Mouse (Mus musculus): ENCODE results near the gene Zbtb2. TPM values are rescaled to one million over a fixed set of nuclear protein-coding genes. Genes with fewer than 3 reads are reported as not detected.

Zbtb2 gene
- polyA plus RNA-seq, 1 experiment from 2014 or later, result 4.0 TPM

DNA sequence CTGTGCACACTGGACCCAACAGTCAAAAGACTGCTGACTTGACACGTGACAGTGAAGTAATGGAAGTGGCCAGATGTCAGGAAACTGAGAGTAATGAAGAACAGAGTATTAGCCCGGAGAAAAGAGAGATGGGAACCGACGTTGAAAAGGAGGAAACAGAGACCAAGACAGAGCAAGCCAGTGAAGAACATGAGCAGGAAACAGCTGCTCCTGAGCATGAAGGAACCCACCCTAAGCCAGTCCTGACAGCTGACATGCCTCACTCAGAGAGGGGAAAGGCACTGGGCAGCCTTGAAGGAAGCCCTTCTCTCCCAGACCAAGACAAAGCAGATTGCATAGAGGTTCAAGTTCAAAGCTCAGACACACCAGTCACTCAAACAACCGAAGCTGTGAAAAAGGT is 31.3 kb downstream of the Zbtb2 start:
- ATAC-seq (ENCODE audit: insufficient read depth), result no peak
- Histone ChIP-seq H3K4me2 (no peak overlapping the region), H3K36me3 (replicated peaks) (0 out of 2 replicates have a peak, but pooled peaks cover 3% of the 10 kb centered on the region), H3K9me3 (replicated peaks) (no peaks in the 10 kb centered on the region), H3K9ac (no peak overlapping the region), H3K4me3 (replicated peaks) (no peak overlapping the region), H3K27ac (replicated peaks) (no peak overlapping the region), H3K4me1 (replicated peaks) (no peaks in the 10 kb centered on the region), H3K27me3 (no peaks in the 10 kb centered on the region)
- 19% methylated on average over 5 of the region's 5 CpGs for WGBS (ENCODE audit: insufficient replicate concordance)

DNA sequence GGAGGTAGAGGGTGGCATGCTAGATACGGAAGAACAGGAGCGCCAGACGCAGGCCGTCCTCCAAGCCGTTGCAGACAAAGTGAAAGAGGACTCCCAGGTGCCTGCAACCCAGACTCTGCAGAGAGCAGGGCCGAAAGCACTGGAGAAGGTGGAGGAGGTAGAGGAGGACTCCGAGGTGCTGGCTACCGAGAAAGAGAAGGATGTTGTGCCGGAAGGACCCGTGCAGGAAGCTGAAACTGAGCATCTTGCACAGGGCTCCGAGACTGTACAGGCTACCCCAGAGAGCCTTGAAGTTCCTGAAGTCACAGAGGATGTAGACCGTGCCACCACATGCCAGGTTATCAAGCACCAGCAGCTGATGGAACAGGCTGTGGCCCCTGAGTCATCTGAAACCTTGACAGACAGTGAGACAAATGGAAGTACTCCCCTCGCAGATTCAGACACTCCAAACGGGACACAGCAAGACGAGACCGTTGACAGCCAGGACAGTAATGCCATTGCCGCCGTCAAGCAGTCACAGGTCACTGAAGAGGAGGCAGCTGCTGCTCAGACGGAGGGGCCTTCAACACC is 31.9 kb downstream of the Zbtb2 start:
- Histone ChIP-seq H3K9me3 (replicated peaks) (no peaks in the 10 kb centered on the region), H3K27me3 (no peaks in the 10 kb centered on the region), H3K4me3 (replicated peaks) (no peak overlapping the region), H3K27ac (replicated peaks) (no peak overlapping the region), H3K4me2 (no peak overlapping the region), H3K9ac (no peak overlapping the region), H3K36me3 (replicated peaks) (0 out of 2 replicates have a peak, but pooled peaks cover 3% of the 10 kb centered on the region), H3K4me1 (replicated peaks) (no peaks in the 10 kb centered on the region)
- WGBS (ENCODE audit: insufficient replicate concordance), result 63% methylated on average over 19 of the region's 19 CpGs
- ATAC-seq (ENCODE audit: insufficient read depth), result no peak

DNA sequence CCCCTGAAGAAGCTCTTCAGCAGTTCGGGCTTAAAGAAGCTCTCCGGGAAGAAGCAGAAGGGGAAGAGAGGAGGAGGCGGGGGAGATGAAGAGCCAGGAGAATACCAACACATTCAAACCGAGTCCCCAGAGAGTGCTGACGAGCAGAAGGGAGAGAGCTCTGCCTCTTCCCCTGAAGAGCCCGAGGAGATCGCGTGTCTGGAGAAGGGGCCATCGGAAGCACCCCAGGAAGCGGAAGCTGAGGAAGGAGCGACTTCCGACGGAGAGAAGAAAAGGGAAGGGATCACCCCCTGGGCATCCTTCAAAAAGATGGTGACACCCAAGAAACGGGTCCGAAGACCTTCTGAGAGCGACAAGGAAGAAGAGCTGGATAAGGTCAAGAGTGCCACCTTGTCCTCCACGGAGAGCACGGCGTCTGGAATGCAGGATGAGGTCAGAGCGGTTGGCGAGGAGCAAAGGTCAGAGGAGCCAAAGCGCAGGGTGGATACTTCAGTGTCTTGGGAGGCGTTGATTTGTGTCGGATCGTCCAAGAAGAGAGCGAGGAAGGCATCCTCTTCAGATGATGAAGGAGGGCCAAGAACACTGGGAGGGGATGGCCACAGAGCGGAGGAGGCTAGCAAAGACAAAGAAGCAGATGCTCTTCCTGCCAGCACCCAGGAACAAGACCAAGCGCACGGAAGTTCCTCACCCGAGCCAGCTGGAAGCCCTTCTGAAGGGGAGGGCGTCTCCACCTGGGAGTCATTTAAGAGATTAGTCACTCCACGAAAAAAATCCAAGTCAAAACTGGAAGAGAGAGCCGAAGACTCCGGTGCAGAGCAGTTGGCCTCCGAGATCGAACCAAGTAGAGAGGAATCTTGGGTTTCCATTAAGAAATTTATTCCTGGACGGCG is 33.3 kb downstream of the Zbtb2 start:
- H3K27me3 ChIP-seq, result no peaks in the 10 kb centered on the region
- no peak overlapping the region for H3K4me2 ChIP-seq
- H3K36me3 ChIP-seq (replicated peaks), result 0 out of 2 replicates have a peak, but pooled peaks cover 3% of the 10 kb centered on the region
- no peak overlapping the region for H3K4me3 ChIP-seq (replicated peaks)
- no peaks in the 10 kb centered on the region for H3K4me1 ChIP-seq (replicated peaks)
- H3K9ac ChIP-seq, result no peak overlapping the region
- H3K27ac ChIP-seq (replicated peaks), result no peak overlapping the region
- 79% methylated on average over 38 of the region's 38 CpGs for WGBS (ENCODE audit: insufficient replicate concordance)
- no peak for ATAC-seq (ENCODE audit: insufficient read depth)
- no peaks in the 10 kb centered on the region for H3K9me3 ChIP-seq (replicated peaks)

DNA sequence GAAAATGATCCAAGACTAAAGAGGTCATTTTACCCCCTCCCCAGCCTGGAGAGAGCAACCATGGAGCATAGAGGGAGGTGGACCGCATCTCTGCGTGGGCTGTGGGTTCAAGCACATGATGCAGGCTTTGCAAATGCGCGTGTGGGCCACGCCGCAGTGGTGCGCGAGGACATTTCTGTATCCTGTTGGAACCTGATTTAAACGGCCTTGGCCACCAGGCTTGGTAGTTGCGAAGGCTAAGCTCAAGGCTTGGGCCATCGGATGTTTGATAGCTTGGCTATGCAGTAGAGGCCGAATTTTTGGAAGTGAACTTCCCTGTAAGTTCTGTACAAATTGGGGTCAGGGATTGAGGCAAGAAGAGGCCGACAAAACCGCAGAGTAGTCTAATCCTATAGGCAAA is 40.3 kb downstream of the Zbtb2 start:
- no peak overlapping the region for H3K9ac ChIP-seq
- WGBS (ENCODE audit: insufficient replicate concordance), result 81% methylated on average over 14 of the region's 14 CpGs
- no peaks in the 10 kb centered on the region for H3K27me3 ChIP-seq
- no peak overlapping the region for H3K27ac ChIP-seq (replicated peaks)
- H3K4me1 ChIP-seq (replicated peaks), result peaks cover 9% of the 10 kb centered on the region
- no peak overlapping the region for H3K4me2 ChIP-seq
- no peak overlapping the region for H3K4me3 ChIP-seq (replicated peaks)
- H3K36me3 ChIP-seq (replicated peaks), result no peaks in the 10 kb centered on the region
- no peaks in the 10 kb centered on the region for H3K9me3 ChIP-seq (replicated peaks)
- no peak for ATAC-seq (ENCODE audit: insufficient read depth)

DNA sequence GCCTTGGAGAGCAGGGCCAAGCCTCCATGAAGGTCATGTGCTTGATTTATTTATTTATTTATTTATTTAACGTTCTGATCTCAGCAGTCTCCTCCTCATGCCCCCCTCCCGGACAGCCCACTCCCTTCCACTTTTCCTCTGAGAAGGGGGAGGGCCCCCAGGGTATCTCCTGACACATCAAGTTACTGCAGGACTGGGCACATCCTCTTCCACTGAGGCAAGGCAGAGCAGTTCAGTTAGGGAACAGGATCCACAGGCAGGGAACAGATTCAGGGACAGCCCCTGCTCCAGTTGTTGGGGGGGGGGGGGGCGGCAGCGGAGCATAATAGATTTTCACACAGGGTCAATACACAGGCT is 40.8 kb downstream of the Zbtb2 start:
- H3K4me3 ChIP-seq (replicated peaks), result peak overlapping the region; percentile 40; the same call in 1 of the 2 replicates
- peak overlapping the region; percentile 67 for H3K4me2 ChIP-seq
- H3K36me3 ChIP-seq (replicated peaks), result no peaks in the 10 kb centered on the region
- WGBS (ENCODE audit: insufficient replicate concordance), result 55% methylated on average over 4 of the region's 4 CpGs
- ATAC-seq (ENCODE audit: insufficient read depth), result no peak
- no peak overlapping the region for H3K27ac ChIP-seq (replicated peaks)
- no peak overlapping the region for H3K9ac ChIP-seq
- no peaks in the 10 kb centered on the region for H3K9me3 ChIP-seq (replicated peaks)
- peaks cover 9% of the 10 kb centered on the region for H3K4me1 ChIP-seq (replicated peaks)
- H3K27me3 ChIP-seq, result no peaks in the 10 kb centered on the region

DNA sequence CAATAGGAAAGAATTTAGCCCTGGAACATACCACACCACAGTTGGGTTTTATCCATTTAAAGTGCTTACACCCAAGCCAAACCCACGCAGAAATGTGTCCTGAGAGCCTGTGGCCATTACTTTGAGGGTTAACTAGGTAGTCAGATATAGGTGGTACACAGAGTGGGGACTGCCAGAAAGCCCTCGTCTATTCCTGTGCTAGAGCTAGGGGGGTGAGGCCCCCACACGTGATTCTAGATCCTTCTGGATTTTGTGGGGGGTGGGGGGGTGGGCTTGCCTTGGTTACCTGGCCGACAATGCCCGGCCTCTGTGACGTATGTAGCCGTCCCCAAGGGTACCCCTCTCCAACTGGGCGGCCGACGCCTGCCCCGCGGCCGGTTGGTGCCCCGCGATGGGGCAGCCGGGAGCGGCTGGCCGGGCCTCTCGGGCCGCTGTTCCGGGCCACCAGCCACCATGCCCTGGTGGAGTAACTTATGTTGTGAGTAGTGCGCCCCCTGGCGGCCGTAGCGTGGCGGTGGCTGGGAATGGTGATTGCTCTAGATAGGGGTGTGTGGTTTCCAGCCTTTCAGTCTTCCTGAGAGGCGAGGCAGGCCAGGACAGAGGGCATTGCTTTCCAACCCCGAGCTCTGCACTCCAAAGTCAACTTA is 41.3 kb downstream of the Zbtb2 start:
- Histone ChIP-seq H3K9me3 (replicated peaks) (no peaks in the 10 kb centered on the region), H3K4me1 (replicated peaks) (peaks cover 9% of the 10 kb centered on the region), H3K4me2 (peak overlapping the region; percentile 67), H3K27ac (replicated peaks) (no peak overlapping the region), H3K27me3 (no peaks in the 10 kb centered on the region), H3K36me3 (replicated peaks) (no peaks in the 10 kb centered on the region), H3K9ac (no peak overlapping the region), H3K4me3 (replicated peaks) (peak overlapping the region; percentile 40)
- peak; percentile 74 for ATAC-seq (ENCODE audit: insufficient read depth)
- 6% methylated on average over 28 of the region's 28 CpGs for WGBS (ENCODE audit: insufficient replicate concordance)

DNA sequence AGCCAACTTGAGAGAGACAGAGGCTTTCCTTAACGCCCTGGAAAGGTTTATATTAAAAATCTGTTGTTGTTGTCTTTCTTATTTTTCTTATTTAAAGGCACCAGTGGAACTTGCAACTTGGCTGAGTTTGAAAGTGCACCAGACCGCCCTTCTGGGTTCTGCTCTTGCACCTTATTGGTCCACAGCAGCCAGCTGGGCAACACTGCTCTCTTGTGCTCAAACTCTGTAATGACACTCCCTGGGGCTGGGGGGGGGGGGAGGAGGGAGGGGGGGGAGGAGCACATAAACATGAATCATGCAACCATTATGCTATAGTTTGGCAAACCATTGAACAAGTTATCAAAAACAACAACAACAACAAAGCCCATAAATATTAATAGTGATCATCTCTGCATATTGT is 46.5 kb downstream of the Zbtb2 start:
- no peaks in the 10 kb centered on the region for H3K36me3 ChIP-seq (replicated peaks)
- H3K4me1 ChIP-seq (replicated peaks), result peaks cover 1% of the 10 kb centered on the region; the same call in 1 of the 2 replicates
- no peak overlapping the region for H3K27ac ChIP-seq (replicated peaks)
- H3K4me3 ChIP-seq (replicated peaks), result no peak overlapping the region
- WGBS (ENCODE audit: insufficient replicate concordance), result 18% methylated on average over 2 of the region's 2 CpGs
- H3K9me3 ChIP-seq (replicated peaks), result no peaks in the 10 kb centered on the region
- no peak overlapping the region for H3K9ac ChIP-seq
- no peaks in the 10 kb centered on the region for H3K27me3 ChIP-seq
- no peak overlapping the region for H3K4me2 ChIP-seq
- ATAC-seq (ENCODE audit: insufficient read depth), result no peak

DNA sequence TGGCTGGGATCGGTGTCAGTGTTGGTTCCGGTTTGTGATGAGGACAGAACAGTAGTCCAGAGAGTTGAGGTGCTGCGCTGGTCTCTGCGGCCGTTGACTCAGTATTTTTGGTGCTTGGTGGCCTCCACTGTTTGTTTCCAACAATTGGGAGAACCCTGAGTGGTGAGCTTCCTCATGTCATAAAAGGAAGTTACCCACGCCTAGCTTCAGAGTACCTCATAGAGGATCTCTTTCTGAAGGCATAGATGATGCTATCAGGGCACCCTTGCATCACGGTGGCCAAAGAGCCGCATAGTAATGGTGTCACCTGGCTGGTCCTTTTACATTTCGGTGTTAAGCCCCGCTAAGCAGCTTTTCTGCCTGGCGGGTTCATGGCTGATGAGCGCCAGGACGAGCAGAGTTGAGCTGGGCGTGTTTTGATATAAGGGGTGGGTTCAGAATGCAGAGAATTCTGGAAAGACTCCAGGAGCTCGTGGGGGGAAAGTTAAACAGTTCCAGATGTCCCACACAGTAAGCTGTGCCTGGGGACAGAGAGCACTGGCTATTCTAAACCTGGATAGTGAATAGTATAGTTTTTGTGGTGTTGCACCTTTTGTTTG is 48.9 kb downstream of the Zbtb2 start:
- H3K9me3 ChIP-seq (replicated peaks), result no peaks in the 10 kb centered on the region
- peaks cover 9% of the 10 kb centered on the region; the same call in 1 of the 2 replicates for H3K4me1 ChIP-seq (replicated peaks)
- no peak overlapping the region for H3K9ac ChIP-seq
- no peak overlapping the region for H3K4me2 ChIP-seq
- WGBS (ENCODE audit: insufficient replicate concordance), result 44% methylated on average over 15 of the region's 15 CpGs
- no peaks in the 10 kb centered on the region for H3K36me3 ChIP-seq (replicated peaks)
- peaks cover 3% of the 10 kb centered on the region; the same call in 1 of the 2 replicates for H3K27me3 ChIP-seq
- no peak overlapping the region for H3K27ac ChIP-seq (replicated peaks)
- no peak for ATAC-seq (ENCODE audit: insufficient read depth)
- no peak overlapping the region for H3K4me3 ChIP-seq (replicated peaks)

DNA sequence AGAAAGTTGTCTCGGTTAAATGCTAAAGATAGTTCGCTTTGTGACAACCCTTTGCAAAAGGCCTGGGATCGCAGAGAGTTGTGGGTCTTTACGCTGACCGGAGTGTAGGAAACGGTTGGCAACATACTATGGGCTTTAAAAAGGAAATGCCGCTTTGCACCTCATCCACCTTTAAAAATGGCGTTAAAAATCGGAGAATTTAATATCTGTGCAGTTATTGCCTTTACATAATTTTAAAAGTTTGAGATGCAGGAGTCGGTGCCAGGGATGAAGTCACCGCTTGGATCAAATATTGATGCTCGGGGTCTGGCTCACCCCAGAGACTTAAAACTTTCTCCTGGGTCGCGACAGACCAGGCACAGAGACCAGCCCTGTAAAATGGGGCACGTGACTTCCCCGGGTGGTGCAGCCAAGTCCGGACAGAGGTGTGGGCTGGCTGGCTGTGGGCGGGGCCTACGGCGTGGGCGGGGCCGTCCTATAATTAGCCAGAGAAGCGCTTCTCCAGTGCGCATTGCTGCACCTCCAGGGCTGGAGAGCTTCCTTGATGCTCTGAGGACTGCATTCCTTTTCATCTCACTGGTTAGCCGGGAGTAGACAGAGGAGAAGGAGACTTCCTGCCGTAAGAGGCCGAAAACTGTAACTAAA is 53.7 kb downstream of the Zbtb2 start:
- Histone ChIP-seq H3K9ac (no peak overlapping the region; the same call in 1 of the 2 replicates), H3K9me3 (replicated peaks) (no peaks in the 10 kb centered on the region), H3K36me3 (replicated peaks) (no peaks in the 10 kb centered on the region), H3K4me1 (replicated peaks) (peaks cover 14% of the 10 kb centered on the region; the same call in 1 of the 2 replicates), H3K4me3 (replicated peaks) (peak overlapping the region; percentile 50), H3K27ac (replicated peaks) (no peak overlapping the region), H3K4me2 (peak overlapping the region; percentile 72), H3K27me3 (peaks cover 3% of the 10 kb centered on the region; the same call in 1 of the 2 replicates)
- 2% methylated on average over 27 of the region's 27 CpGs for WGBS (ENCODE audit: insufficient replicate concordance)
- ATAC-seq (ENCODE audit: insufficient read depth), result peak; percentile 94

DNA sequence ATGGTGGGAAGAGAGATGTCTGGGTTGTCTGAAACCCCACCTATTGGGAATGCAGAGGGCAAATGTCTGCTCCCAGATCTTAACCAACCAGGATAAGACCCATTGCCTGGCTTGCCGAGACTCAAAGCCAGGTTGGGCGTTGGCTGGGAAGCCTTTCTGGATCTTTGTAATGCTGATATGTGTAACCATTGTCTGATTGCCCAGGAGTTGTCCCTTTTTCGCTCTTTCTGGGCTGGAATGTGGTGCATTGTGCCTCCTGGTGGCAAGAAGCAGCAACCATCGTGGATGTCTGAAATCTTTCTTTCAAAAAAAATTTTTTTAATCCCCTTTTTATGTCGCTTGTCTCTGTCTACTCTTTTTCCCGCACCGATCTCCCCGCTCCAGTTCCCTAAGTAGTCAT is 54.6 kb downstream of the Zbtb2 start:
- Histone ChIP-seq H3K4me3 (replicated peaks) (peak overlapping the region; percentile 50), H3K27ac (replicated peaks) (no peak overlapping the region), H3K4me1 (replicated peaks) (peaks cover 14% of the 10 kb centered on the region; the same call in 1 of the 2 replicates), H3K27me3 (peaks cover 3% of the 10 kb centered on the region; the same call in 1 of the 2 replicates), H3K36me3 (replicated peaks) (no peaks in the 10 kb centered on the region), H3K9me3 (replicated peaks) (no peaks in the 10 kb centered on the region), H3K9ac (no peak overlapping the region), H3K4me2 (peak overlapping the region; percentile 72)
- WGBS (ENCODE audit: insufficient replicate concordance), result 6% methylated on average over 8 of the region's 8 CpGs
- ATAC-seq (ENCODE audit: insufficient read depth), result no peak

Data from liver, embryonic 15.5 days (tissue).